Mouse (Mus musculus): Measurements from ENCODE around the gene Cyfip1. TPM values are rescaled to one million over a fixed set of nuclear protein-coding genes. Genes with fewer than 3 reads are reported as not detected.

Cyfip1 gene
- total RNA-seq (2021): 10 to 100 TPM; 19.7 to 21.4 TPM
- long read RNA-seq, experiment 1, full-length matches to known transcripts: 2 of 7 reads
- long read RNA-seq, experiment 1, partial matches to known transcripts: 2 of 7 reads
- long read RNA-seq, experiment 1, other reads (novel, unspliced or antisense): 3 of 7 reads
- long read RNA-seq, experiment 2, full-length matches to known transcripts: 7 of 13 reads
- long read RNA-seq, experiment 2, partial matches to known transcripts: 2 of 13 reads
- long read RNA-seq, experiment 2, other reads (novel, unspliced or antisense): 4 of 13 reads

GRCm38 (mm10) chr7:55841445-55841844 is at the start of gene Cyfip1:
Gene Cyfip1 (plus strand): TSS chr7:55841745.
- intact Hi-C loops (cut with DNase I): loop anchor here (5.0 kb wide), 1 partner anchor 44 kb away; no protein-coding TSS in a partner anchor
- no peak for DNase-seq

GRCm38 (mm10) chr7:55792280-55792679 is 49.3 kb upstream of the Cyfip1 start:
- intact Hi-C loops (cut with DNase I): no loop called here
- DNase-seq: no peak

- intact Hi-C loops (cut with DNase I): no loop called here
- no peak for DNase-seq
Observed at GRCm38 (mm10) chr7:55793236-55793951, 48.2 kb upstream of the Cyfip1 start.

GRCm38 (mm10) chr7:55793952-55794603 is 47.5 kb upstream of the Cyfip1 start, which contains the start of gene Tubgcp5:
Gene Tubgcp5 (plus strand): TSS chr7:55794154.
- peak; percentile 92 to 96 for DNase-seq
- intact Hi-C loops (cut with DNase I): no loop called here

GRCm38 (mm10) chr7:55799981-55800380 is 41.6 kb upstream of the Cyfip1 start:
- intact Hi-C loops (cut with DNase I): loop anchor here (5.0 to 10.0 kb wide), 2 partner anchors 42 to 105 kb away; partner anchors contain the start of gene Cyfip1
- DNase-seq: no peak

GRCm38 (mm10) chr7:55809967-55810366 is 31.6 kb upstream of the Cyfip1 start:
- intact Hi-C loops (cut with DNase I): loop anchor here (5.0 to 10.0 kb wide), 2 partner anchors 95 to 392 kb away; no protein-coding TSS in a partner anchor
- no peak for DNase-seq

GRCm38 (mm10) chr7:55824468-55824867 is 17.1 kb upstream of the Cyfip1 start:
- DNase-seq: no peak
- intact Hi-C loops (cut with DNase I): no loop called here

- intact Hi-C loops (cut with DNase I): no loop called here
- no peak for DNase-seq
Observed at GRCm38 (mm10) chr7:55827551-55827950, 14.0 kb upstream of the Cyfip1 start.

GRCm38 (mm10) chr7:55836877-55837276 is 4.7 kb upstream of the Cyfip1 start:
- DNase-seq: no peak
- intact Hi-C loops (cut with DNase I): no loop called here

GRCm38 (mm10) chr7:55841977-55842503 is 495 bp downstream of the Cyfip1 start:
- intact Hi-C loops (cut with DNase I): loop anchor here (5.0 kb wide), 1 partner anchor 45 kb away; no protein-coding TSS in a partner anchor

GRCm38 (mm10) chr7:55842504-55843152 is 1.1 kb downstream of the Cyfip1 start:
- DNase-seq: no peak
- intact Hi-C loops (cut with DNase I): loop anchor here (5.0 kb wide), 1 partner anchor 45 kb away; no protein-coding TSS in a partner anchor

More at GRCm38 (mm10) chr7:55841977-55842503, 495 bp downstream of the Cyfip1 start:
- peak; percentile 79 to 89 for DNase-seq

GRCm38 (mm10) chr7:55846606-55847312 is 5.2 kb downstream of the Cyfip1 start:
- no peak for DNase-seq
- intact Hi-C loops (cut with DNase I): no loop called here

GRCm38 (mm10) chr7:55849948-55850571 is 8.5 kb downstream of the Cyfip1 start:
- intact Hi-C loops (cut with DNase I): no loop called here
- DNase-seq: no peak

- no peak for DNase-seq
Observed at GRCm38 (mm10) chr7:55852787-55853186, 11.2 kb downstream of the Cyfip1 start.

GRCm38 (mm10) chr7:55855597-55855996 is 14.1 kb downstream of the Cyfip1 start:
- no peak for DNase-seq
- intact Hi-C loops (cut with DNase I): no loop called here

More at GRCm38 (mm10) chr7:55852787-55853186, 11.2 kb downstream of the Cyfip1 start:
- intact Hi-C loops (cut with DNase I): no loop called here

- intact Hi-C loops (cut with DNase I): no loop called here
- DNase-seq: no peak
Observed at GRCm38 (mm10) chr7:55856741-55857140, 15.2 kb downstream of the Cyfip1 start.

- no peak for DNase-seq
- intact Hi-C loops (cut with DNase I): no loop called here
Observed at GRCm38 (mm10) chr7:55857729-55858128, 16.2 kb downstream of the Cyfip1 start.

- DNase-seq: no peak
- intact Hi-C loops (cut with DNase I): no loop called here
Observed at GRCm38 (mm10) chr7:55858836-55859517, 17.4 kb downstream of the Cyfip1 start.

GRCm38 (mm10) chr7:55859518-55859872 is 17.9 kb downstream of the Cyfip1 start:
- intact Hi-C loops (cut with DNase I): no loop called here
- no peak for DNase-seq
